Mouse (Mus musculus) cerebellum, adult 8-10 months (tissue): ENCODE measurements around the gene Nrn1l.
A peak's percentile ranks its signal among the peaks of the same experiment; 100 is the strongest.

ENCODE experiments used
- DNase-seq: peaks from one replicate; pipeline ENCODE4 v3.0.0; 2022

Nrn1l gene

GRCm38 (mm10) chr8:105892432-105892831 lies 935 bp upstream of the Nrn1l start:
- DNase-seq, result no peak

GRCm38 (mm10) chr8:105897801-105898480 lies 4.6 kb downstream of the Nrn1l start:
- DNase-seq, result no peak

DNA sequence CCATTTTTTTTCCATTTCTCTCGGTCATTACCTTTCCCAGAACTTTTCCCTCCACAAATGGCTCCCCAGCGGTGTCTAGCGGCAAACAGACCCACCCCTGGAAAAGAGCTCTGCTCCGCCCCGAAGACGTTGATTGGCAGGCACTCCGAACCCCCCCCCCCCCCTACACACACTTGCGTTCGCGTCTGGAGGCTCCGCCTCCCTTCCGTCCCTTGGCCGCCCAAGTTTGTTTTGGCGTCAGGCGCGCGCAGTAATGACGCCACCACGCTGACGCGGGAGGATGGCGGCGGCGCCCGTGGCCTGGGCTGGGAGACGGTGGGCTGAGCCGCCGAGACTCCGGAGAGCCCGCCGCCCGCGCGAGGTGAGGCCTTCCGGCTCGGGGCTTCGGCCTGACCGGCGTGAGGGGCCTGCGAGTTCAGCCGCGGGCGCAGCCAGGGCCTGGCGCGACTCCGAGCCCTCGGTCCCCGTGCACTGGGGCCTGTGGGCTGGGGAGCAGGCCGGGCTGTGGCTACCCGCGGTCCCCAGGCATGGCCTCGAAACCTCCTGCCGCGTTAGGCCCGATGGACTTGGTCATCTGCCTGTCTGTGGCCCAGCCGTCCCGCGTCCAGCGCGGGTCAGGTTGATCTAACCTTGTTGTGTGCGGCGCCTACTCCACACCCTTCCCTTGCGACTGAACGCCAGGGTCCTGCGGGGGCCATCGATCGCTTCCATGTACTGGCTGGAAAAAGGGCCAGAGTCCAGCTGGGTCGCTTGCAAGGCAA lies 7.0 kb downstream of the Nrn1l start, which contains the start of gene Pskh1:
Gene Pskh1, plus strand, starts transcription at position 262 of the 761 bp plus-strand sequence.
- peak; percentile 93 for DNase-seq

DNA sequence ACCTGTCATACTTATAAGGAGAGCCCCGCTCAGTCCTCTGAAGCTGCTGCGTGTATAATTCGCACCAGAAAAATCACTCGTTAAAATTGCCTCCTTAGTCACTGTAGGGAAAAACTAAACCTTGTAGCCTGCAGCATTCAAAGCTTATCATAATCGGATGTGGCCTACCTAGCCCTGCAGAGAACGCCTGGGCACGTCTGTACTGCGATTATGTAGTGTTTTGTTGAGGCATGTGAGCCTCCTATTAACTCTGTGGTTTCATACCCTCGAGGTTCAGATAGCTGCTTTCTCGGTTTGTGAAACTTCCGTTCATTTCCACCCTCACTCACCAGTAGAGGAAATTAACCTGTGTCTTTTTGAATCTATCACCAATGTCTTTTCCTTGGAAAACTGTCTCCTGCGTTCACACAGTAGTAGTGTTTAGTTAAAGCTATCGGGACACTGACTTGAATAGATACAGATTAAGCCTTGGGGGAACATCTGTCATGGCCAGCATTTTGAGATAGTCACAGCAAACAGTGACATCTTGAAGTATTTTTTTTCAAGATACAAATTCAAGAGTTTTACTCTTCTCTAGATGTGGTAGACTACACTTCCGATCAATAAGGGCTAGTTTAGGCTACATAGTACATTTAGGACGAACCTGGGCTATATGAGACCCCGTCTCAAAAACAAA lies 7.7 kb downstream of the Nrn1l start:
- no peak for DNase-seq

DNA sequence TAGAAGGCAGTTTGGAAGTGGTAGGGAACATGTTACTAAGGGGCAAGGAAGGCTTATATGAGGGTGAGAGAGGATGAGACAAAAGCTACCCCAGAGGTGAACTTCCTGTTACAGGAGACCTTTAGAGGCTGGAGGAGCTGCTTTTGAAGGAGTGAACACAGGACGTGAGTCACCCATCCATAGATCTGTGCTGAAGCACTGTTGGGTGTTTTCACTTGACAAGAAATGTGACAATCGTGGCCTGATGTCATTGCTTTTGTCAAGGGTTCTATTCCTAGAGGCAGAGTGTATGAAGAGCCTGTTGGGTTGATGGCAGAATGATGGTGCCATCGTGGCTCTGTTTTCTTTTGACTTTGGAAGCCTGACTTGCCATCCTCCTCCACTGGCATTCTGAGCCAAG lies 26.0 kb downstream of the Nrn1l start:
- DNase-seq, result no peak

GRCm38 (mm10) chr8:105925123-105925522 lies 31.8 kb downstream of the Nrn1l start:
- DNase-seq, result no peak

GRCm38 (mm10) chr8:105930602-105931001 lies 37.2 kb downstream of the Nrn1l start:
- peak; percentile 86 for DNase-seq

GRCm38 (mm10) chr8:105931271-105931670 lies 37.9 kb downstream of the Nrn1l start:
- no peak for DNase-seq

DNA sequence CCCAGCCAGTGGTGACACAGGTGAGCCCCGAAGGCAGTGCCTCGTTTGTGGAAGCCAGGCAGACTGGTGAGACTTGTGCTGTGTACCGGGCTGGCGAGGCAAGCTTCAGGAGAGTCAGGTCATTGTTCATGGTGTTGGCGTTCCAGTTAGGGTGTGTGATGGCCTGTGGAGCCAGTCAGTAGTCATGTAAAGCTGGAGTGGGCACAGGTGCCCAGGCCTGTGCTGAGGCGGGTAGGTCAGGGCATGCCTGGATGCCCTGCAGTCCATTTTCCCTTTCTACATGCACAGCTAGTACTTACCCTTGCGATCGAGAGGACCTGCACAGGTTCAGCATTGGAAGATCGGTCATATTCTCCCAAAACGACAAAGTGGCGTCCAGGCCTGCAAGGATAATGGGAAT lies 39.2 kb downstream of the Nrn1l start:
- no peak for DNase-seq

GRCm38 (mm10) chr8:105933762-105934161 lies 40.4 kb downstream of the Nrn1l start, which contains the start of gene Ctrl:
Gene Ctrl, minus strand, starts transcription at chr8:105933862.
- no peak for DNase-seq

DNA sequence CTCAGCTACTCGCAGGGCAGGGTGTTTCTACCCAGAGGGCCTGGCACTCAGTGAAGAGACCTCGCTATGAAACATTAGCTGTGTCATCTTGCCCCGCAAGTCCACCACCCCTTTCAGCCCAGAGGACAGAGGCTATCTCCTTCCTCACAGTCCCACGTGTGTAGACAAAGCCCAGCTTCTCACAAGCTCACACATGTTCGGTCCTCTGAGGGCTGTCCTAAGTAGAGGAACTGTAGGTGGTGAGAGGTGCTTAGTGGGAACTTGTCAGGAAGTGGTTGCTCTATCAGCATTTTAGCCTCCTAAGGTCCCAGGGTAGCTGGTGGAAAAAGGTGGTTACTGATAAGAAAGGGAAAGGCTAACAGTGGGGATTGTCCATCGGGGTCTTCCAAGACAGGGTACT lies 41.7 kb downstream of the Nrn1l start:
- DNase-seq, result no peak

- no peak for DNase-seq
These were observed 42.7 kb downstream of the Nrn1l start for GRCm38 (mm10) chr8:105935863-105936603.

DNA sequence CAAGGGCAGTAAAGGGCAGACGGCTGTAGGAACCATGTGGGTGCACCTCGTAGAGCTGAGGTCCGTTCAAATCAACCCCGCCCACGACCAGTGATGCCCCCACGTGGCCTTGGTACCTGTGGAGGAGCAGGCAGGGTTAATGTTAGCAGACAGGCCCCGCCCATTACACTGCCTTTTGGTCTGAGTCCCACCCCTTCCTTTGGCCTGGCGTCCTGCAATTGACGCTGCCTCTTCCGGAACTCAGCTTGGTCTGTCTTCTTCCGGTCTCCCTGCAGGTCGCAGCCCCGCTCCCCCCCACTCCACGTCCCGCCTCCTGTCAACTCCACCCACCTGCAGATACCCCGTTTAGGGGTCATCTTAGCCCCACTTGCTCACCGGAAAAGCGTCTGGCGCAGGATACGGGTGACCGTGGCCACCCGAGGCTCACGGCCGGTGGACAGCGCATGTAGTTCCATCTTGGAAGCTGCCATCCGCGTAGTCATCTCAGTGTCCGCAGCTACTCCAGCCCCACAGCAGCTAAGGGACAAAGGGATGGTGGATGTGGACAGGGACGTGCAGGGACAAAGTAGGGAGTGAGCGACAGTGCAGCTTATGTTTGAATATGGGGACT lies 43.6 kb downstream of the Nrn1l start:
- peak; percentile 85 for DNase-seq

DNA sequence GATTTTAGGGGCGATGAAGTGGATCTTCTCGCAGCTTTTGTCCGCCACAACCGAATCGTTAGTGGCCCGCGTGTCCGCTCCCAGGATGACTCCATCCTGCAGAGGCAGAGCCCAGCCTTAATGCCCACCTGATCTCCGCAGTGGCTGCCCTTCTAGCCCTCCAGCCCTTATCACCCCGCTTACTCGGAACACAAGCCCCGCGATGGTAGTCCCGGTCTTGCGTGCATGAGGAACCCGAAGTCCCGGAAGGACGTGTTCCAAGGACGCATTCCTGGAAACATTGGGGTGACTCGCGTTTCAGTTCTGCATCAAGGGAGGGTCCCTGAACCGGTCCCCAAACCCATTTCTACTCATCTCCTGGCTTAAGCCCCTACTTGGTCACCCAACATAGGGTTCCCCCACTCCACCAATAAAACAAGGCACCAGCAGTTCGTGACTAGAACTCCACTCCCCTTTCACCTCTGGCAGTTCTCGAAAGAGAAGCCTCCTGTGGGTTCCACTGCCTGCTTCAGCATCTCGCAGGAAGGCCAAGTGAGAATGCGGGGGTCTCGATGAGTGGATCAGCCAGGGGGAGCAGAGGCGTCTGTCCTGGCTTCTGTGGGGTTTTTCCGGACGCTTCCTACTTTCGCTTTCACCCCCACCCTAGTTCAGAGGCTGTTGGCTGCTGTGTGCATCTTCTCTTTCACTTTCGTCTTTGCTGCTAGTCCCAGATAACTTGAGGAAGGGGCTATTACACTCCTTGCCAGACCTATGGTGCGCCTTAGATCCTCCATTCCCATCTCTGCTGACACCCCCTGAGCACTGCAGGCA lies 44.3 kb downstream of the Nrn1l start:
- DNase-seq, result peak; percentile 50

- no peak for DNase-seq
These were observed 44.9 kb downstream of the Nrn1l start, which contains the start of gene Psmb10 for GRCm38 (mm10) chr8:105938306-105938669. Gene Psmb10, minus strand, starts transcription at chr8:105938444.

DNA sequence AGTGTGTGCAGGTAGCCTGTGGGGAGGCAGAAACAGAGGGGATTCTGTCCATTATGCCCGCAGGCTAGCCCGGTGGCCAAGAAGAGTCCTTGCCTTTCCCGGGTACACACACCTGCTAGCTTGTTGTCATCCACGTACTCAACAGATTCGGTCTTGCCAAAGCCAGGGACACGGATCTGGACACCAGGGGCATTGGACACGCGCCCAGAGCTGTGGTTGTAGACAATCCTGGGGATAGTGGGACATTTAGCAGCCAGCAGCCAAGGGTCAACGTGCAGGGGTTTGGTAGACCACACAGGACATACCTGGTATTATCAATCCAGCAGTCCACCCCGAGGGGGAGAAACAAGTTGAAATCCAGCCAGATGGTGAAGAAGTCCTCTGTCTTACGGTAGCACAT lies 48.7 kb downstream of the Nrn1l start:
- no peak for DNase-seq

GRCm38 (mm10) chr8:105942542-105942941 lies 49.2 kb downstream of the Nrn1l start:
- no peak for DNase-seq

DNA sequence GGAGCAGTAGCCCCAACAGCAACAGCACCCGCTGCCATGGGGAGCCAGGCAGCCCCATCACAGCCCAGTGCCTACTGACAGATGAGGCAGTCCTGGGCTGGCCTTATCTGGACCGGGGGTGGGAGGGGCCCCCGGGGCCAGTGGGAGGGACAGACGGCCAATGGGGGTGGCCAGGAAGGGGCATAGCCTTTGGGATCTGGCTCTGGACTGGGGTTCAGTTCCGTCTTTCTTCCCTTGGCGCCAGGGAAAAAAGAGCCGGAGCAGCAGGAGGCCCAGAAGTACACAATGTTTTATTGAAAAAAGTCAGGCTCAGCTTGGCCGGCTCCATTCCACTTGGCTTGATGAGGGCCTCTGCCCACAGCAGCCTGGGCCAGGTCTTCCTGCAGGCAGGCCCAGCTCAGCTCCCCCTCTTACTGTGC lies 50.0 kb downstream of the Nrn1l start, which contains the start of gene Lcat:
Gene Lcat, minus strand, starts transcription at position 62 of the 419 bp plus-strand sequence.
- DNase-seq, result no peak
